Mouse (Mus musculus) limb, embryonic 13.5 days (tissue): Measurements from ENCODE around the gene Zfp967. TPM values are rescaled to one million over a fixed set of nuclear protein-coding genes. Genes with fewer than 3 reads are reported as not detected.
"Not testable (repeated sequence)": the region's sequence is repeated elsewhere in the genome, so short reads cannot be mapped to it uniquely, and the experiment has no call there.

Source experiments
- ATAC-seq: fragments of 200-750 bp; cut with Nextera tagmentation; 2 replicates; pipeline ENCODE4 v1.8.0; 2017; ENCODE audit warnings: low read depth, moderate number of reproducible peaks, moderate TSS enrichment; ENCODE audit not compliant: low FRiP score
- H3K27ac ChIP-seq: fragments of 300-500 bp; sonication (generic); 2 replicates; pipeline ENCODE4 v1.5.1; 2015; ENCODE audit warnings: inconsistent platforms, mild to moderate bottlenecking, moderate library complexity
- H3K27me3 ChIP-seq: fragments of 300-500 bp; sonication (generic); 2 replicates; pipeline ENCODE4 v1.6.1; 2015; ENCODE audit warnings: mild to moderate bottlenecking, inconsistent platforms
- H3K36me3 ChIP-seq: fragments of 300-500 bp; sonication (generic); 2 replicates; pipeline ENCODE4 v1.6.1; 2015; ENCODE audit warnings: inconsistent platforms, mild to moderate bottlenecking, moderate library complexity
- H3K4me1 ChIP-seq: fragments of 300-500 bp; sonication (generic); 2 replicates; pipeline ENCODE4 v1.6.1; 2015; ENCODE audit warnings: inconsistent platforms
- H3K4me2 ChIP-seq: fragments of 300-500 bp; sonication (generic); replicated peaks from 2 replicates; pipeline ENCODE4 v1.6.1; 2015; ENCODE audit warnings: inconsistent platforms, mild to moderate bottlenecking, moderate library complexity
- H3K4me3 ChIP-seq: fragments of 300-500 bp; sonication (generic); 2 replicates; pipeline ENCODE4 v1.5.1; 2015; ENCODE audit warnings: moderate library complexity, mild to moderate bottlenecking, inconsistent platforms
- H3K9ac ChIP-seq: fragments of 300-500 bp; sonication (generic); 2 replicates; pipeline ENCODE4 v1.6.1; 2015; ENCODE audit warnings: mild to moderate bottlenecking, inconsistent platforms
- H3K9me3 ChIP-seq: fragments of 300-500 bp; sonication (generic); 2 replicates; pipeline ENCODE4 v1.6.1; 2016; ENCODE audit warnings: inconsistent platforms
- WGBS: fragments of 180-500 bp; shearing (Covaris S2); methylation state at CpG from one replicate; pipeline ENCODE4 v1.1.7; 2015; 5-methylcytosine and 5-hydroxymethylcytosine counted together
- polyA plus RNA-seq: library from polyadenylated mRNA; unstranded; fragments of >200 nt; fragmentation: Nextera tagmentation; extraction: Ambion mirVana; gene quantifications from 2 replicates; pipeline ENCODE4 v1.2.1, GENCODE M21; 2015

Gene Zfp967
- not detected in 2 replicates for polyA plus RNA-seq

- not testable (repeated sequence) for H3K27me3 ChIP-seq, H3K36me3 ChIP-seq, H3K9me3 ChIP-seq, H3K27ac ChIP-seq, H3K4me1 ChIP-seq, H3K9ac ChIP-seq, H3K4me2 ChIP-seq, ATAC-seq, H3K4me3 ChIP-seq
- WGBS = no CpG with 5 or more reads among the region's 9 CpGs
These were observed at the start of gene Zfp967 for GRCm38 (mm10) chr2:176520756-176521155. Gene Zfp967 (plus strand): TSS chr2:176521056.

- H3K4me1 ChIP-seq, H3K27ac ChIP-seq, H3K27me3 ChIP-seq, H3K4me2 ChIP-seq, ATAC-seq, H3K9ac ChIP-seq, H3K9me3 ChIP-seq, H3K4me3 ChIP-seq, H3K36me3 ChIP-seq: not testable (repeated sequence)
- no CpG with 5 or more reads among the region's 4 CpGs for WGBS
These were observed 34.2 kb upstream of the Zfp967 start, which contains the start of gene Gm14434 for GRCm38 (mm10) chr2:176486683-176487082. Gene Gm14434 (minus strand): TSS chr2:176486783.

Other genes with a start within 250 kb of the Zfp967 start
- gene Gm11009, start 201.6 kb upstream of the Zfp967 start, polyA plus RNA-seq = not detected in 2 replicates
- gene Gm14435, start 97.5 kb upstream of the Zfp967 start, polyA plus RNA-seq = 14.6 and 15.0 TPM in 2 replicates
- 1.4 and 3.2 TPM in 2 replicates for gene Gm14434, start 34.3 kb upstream of the Zfp967 start, polyA plus RNA-seq
- gene Gm14308, start 115.3 kb downstream of the Zfp967 start, polyA plus RNA-seq = 27.1 and 32.1 TPM in 2 replicates
- gene Zfp973, start 149.5 kb downstream of the Zfp967 start, polyA plus RNA-seq = 9.1 and 9.5 TPM in 2 replicates
- 34.1 and 37.2 TPM in 2 replicates for gene Gm14305, start 187.3 kb downstream of the Zfp967 start, polyA plus RNA-seq